Mouse (Mus musculus) stomach, embryonic 16.5 days (tissue): ENCODE data around the gene Otulin. TPM values are rescaled to one million over a fixed set of nuclear protein-coding genes. Genes with fewer than 3 reads are reported as not detected.

Experiments
- ATAC-seq: fragments of 200-750 bp; cut with Nextera tagmentation; 2 replicates; pipeline ENCODE4 v1.8.0; 2017; ENCODE audit warnings: moderate number of reproducible peaks, moderate TSS enrichment; ENCODE audit not compliant: insufficient read depth, low FRiP score
- H3K27ac ChIP-seq: fragments of 300-500 bp; sonication (generic); 2 replicates; pipeline ENCODE4 v1.5.1; 2014; ENCODE audit warnings: low read length
- H3K27me3 ChIP-seq: fragments of 300-500 bp; sonication (generic); 2 replicates; pipeline ENCODE4 v1.6.1; 2014; ENCODE audit warnings: low read length, control low read depth, mixed read lengths; ENCODE audit not compliant: control insufficient read depth, insufficient read depth
- H3K36me3 ChIP-seq: fragments of 300-500 bp; sonication (generic); 2 replicates; pipeline ENCODE4 v1.6.1; 2014; ENCODE audit warnings: low read length; ENCODE audit not compliant: control insufficient read depth, insufficient read depth
- H3K4me1 ChIP-seq: fragments of 300-500 bp; sonication (generic); 2 replicates; pipeline ENCODE4 v1.6.1; 2014; ENCODE audit warnings: low read length, control low read depth, mixed read lengths; ENCODE audit not compliant: control insufficient read depth, insufficient read depth
- H3K4me2 ChIP-seq: fragments of 300-500 bp; sonication (generic); 2 replicates; pipeline ENCODE4 v1.6.1; 2014; ENCODE audit warnings: low read depth, low read length, mixed read lengths
- H3K4me3 ChIP-seq: fragments of 300-500 bp; sonication (generic); replicated peaks from 2 replicates; pipeline ENCODE4 v1.5.1; 2014; ENCODE audit warnings: mild to moderate bottlenecking, low read length
- H3K9ac ChIP-seq: fragments of 300-500 bp; sonication (generic); 2 replicates; pipeline ENCODE4 v1.6.1; 2014; ENCODE audit warnings: low read length
- H3K9me3 ChIP-seq: fragments of 300-500 bp; sonication (generic); replicated peaks from 2 replicates; pipeline ENCODE4 v1.6.1; 2016; ENCODE audit warnings: low read length, control low read depth; ENCODE audit not compliant: control insufficient read depth
- WGBS: fragments of 180-500 bp; shearing (Covaris S2); extraction: QIAGEN DNeasy Blood & Tissue Kit; methylation state at CpG from one replicate; pipeline ENCODE4 v1.1.7; 2014; 5-methylcytosine and 5-hydroxymethylcytosine counted together
- polyA plus RNA-seq: library from polyadenylated mRNA; unstranded; fragments of >200 nt; fragmentation: Nextera tagmentation; extraction: Ambion mirVana; gene quantifications from 2 replicates; pipeline ENCODE4 v1.2.1, GENCODE M21; 2015

Otulin gene
- polyA plus RNA-seq, 1 experiment from 2014 or later, result 11.0 TPM

DNA sequence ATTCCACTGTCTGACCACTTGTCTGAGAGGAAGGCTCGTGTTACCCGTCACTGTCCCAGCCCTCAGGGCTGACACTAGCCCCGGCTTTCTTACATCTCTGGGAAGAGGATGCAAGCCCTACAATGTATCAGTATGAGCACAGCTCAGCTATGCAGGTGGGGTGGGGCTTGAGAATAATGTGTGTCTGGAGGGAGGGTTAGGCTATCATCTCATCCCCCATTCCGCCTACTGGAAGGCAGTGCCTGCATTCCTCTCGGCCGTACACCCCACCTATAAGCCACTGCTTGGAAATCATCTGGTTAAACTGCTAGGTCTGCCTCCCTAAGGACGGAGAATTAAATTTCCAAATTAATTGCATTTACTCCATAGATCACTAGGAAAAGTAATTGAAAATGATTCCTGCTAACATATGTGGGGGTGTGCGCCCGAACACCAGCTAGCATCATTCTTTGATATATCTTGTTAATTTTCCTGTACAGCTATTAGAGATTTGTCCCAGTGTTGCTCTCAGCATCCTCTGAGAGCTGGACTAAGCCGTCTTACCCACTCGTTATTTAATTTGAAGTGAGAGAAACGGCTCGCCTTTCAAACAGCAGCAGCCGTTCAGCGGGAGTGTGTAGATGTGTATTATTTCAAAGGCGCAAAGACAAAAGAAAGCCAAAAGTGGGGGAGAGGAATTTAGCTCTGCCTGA, 71.9 kb downstream of the Otulin start:
- ATAC-seq, result no peak
- Histone ChIP-seq H3K4me2 (no peak overlapping the region), H3K27me3 (no peaks in the 10 kb centered on the region), H3K27ac (no peak overlapping the region), H3K9ac (no peak overlapping the region), H3K36me3 (no peaks in the 10 kb centered on the region), H3K4me3 (no peak overlapping the region), H3K4me1 (no peaks in the 10 kb centered on the region), H3K9me3 (no peaks in the 10 kb centered on the region)
- 66% methylated on average over 16 of the region's 16 CpGs for WGBS

DNA sequence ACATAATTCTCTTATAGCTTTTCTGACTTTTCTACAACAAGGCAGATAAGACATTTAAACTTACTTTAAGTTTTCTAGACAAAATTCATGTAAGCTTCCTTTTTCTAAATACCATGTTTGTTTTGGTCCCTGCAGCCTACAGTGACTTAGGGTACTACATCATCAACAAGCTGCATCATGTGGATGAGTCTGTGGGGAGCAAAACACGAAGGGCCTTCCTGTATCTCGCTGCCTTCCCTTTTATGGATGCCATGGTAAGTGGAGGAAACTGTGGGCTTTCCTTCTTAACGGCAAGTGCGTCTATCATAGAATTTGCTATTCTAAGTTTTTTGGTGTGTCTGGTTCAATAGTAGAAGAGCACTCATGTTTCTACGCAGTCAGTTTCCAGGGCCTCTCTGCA, 76.9 kb downstream of the Otulin start:
- peaks cover 13% of the 10 kb centered on the region for H3K4me1 ChIP-seq
- no peak overlapping the region for H3K9ac ChIP-seq
- no peak overlapping the region for H3K4me3 ChIP-seq
- no peaks in the 10 kb centered on the region for H3K27me3 ChIP-seq
- H3K36me3 ChIP-seq, result no peaks in the 10 kb centered on the region
- no peak overlapping the region for H3K4me2 ChIP-seq
- H3K27ac ChIP-seq, result no peak overlapping the region
- WGBS, result 84% methylated on average over 5 of the region's 5 CpGs
- H3K9me3 ChIP-seq, result no peaks in the 10 kb centered on the region
- no peak for ATAC-seq

- no peak for ATAC-seq
- Histone ChIP-seq H3K27me3 (no peaks in the 10 kb centered on the region), H3K4me3 (no peak overlapping the region), H3K9ac (no peak overlapping the region), H3K27ac (no peak overlapping the region), H3K4me1 (peaks cover 18% of the 10 kb centered on the region), H3K36me3 (no peaks in the 10 kb centered on the region), H3K9me3 (no peaks in the 10 kb centered on the region), H3K4me2 (no peak overlapping the region)
- 79% methylated on average over 10 of the region's 10 CpGs for WGBS
Observed at GRCm38 (mm10) chr15:27552129-27552700, 78.3 kb downstream of the Otulin start.

GRCm38 (mm10) chr15:27551117-27552114, 79.1 kb downstream of the Otulin start:
- H3K27me3 ChIP-seq, result no peaks in the 10 kb centered on the region
- 88% methylated on average over 19 of the region's 19 CpGs for WGBS
- H3K9me3 ChIP-seq, result no peaks in the 10 kb centered on the region
- ATAC-seq, result no peak
- H3K4me3 ChIP-seq, result no peak overlapping the region
- H3K9ac ChIP-seq, result no peak overlapping the region
- H3K4me1 ChIP-seq, result peaks cover 18% of the 10 kb centered on the region
- H3K27ac ChIP-seq, result no peak overlapping the region
- H3K4me2 ChIP-seq, result no peak overlapping the region
- no peaks in the 10 kb centered on the region for H3K36me3 ChIP-seq

GRCm38 (mm10) chr15:27550358-27550992, 80.0 kb downstream of the Otulin start:
- H3K36me3 ChIP-seq, result no peaks in the 10 kb centered on the region
- no peak for ATAC-seq
- H3K9me3 ChIP-seq, result no peaks in the 10 kb centered on the region
- H3K4me3 ChIP-seq, result no peak overlapping the region
- no peaks in the 10 kb centered on the region for H3K27me3 ChIP-seq
- H3K4me2 ChIP-seq, result no peak overlapping the region
- H3K4me1 ChIP-seq, result peaks cover 18% of the 10 kb centered on the region
- 52% methylated on average over 9 of the region's 9 CpGs for WGBS
- no peak overlapping the region for H3K9ac ChIP-seq
- H3K27ac ChIP-seq, result no peak overlapping the region

DNA sequence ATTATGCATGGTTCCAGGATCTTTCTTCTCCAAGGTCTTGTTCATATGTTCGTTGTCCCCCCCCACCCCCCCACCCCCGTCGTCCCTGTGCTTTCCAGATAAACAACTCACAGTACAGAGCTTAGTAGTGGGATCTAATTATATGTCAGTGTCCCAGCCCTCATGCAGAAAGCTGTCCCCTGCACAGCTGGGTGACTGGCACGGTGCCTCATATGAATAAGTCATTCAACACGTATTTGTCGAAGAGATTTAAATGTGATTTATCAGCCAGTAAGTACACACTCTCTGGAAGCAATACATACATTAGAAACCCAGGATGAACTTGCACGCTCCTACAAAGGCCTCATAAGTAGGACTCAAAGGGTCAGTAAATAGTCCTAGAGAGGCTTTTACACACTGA, 80.6 kb downstream of the Otulin start:
- Histone ChIP-seq H3K36me3 (no peaks in the 10 kb centered on the region), H3K9me3 (no peaks in the 10 kb centered on the region), H3K27me3 (no peaks in the 10 kb centered on the region), H3K4me3 (no peak overlapping the region), H3K4me2 (no peak overlapping the region), H3K27ac (no peak overlapping the region), H3K4me1 (peaks cover 18% of the 10 kb centered on the region), H3K9ac (no peak overlapping the region)
- WGBS, result 27% methylated on average over 7 of the region's 7 CpGs
- peak; percentile 49; the same call in 1 of the 2 replicates for ATAC-seq

DNA sequence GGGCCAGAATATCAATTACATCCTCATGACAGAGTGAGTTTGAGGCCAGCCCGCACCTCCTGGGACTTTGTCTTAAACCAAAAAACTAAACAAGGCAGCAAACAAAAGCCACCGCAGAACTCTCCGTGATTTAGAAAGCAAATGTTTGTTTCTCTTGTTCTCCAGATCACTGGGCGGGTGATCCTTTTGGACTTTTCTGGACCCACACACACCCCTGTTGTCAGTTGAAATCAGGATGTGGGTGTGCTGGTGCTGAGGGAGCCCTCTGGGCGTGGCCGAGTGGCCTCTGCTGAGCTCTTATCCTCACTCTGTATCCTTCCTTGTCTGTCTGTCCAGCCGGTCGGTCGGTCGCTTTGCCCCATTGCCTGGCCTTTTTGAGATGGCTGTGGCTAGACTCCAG, 81.4 kb downstream of the Otulin start:
- H3K36me3 ChIP-seq, result no peaks in the 10 kb centered on the region
- no peak overlapping the region for H3K9ac ChIP-seq
- 67% methylated on average over 10 of the region's 10 CpGs for WGBS
- no peak overlapping the region for H3K4me3 ChIP-seq
- no peak for ATAC-seq
- H3K27ac ChIP-seq, result no peak overlapping the region
- no peaks in the 10 kb centered on the region for H3K27me3 ChIP-seq
- no peak overlapping the region for H3K4me2 ChIP-seq
- H3K9me3 ChIP-seq, result no peaks in the 10 kb centered on the region
- peaks cover 18% of the 10 kb centered on the region for H3K4me1 ChIP-seq

- Histone ChIP-seq H3K9me3 (no peaks in the 10 kb centered on the region), H3K4me3 (no peak overlapping the region), H3K4me1 (peaks cover 18% of the 10 kb centered on the region), H3K4me2 (no peak overlapping the region), H3K27me3 (no peaks in the 10 kb centered on the region), H3K36me3 (no peaks in the 10 kb centered on the region), H3K27ac (no peak overlapping the region), H3K9ac (no peak overlapping the region)
- WGBS, result 80% methylated on average over 6 of the region's 6 CpGs
- ATAC-seq, result no peak
Observed at GRCm38 (mm10) chr15:27548110-27548509, 82.4 kb downstream of the Otulin start.
